Mouse (Mus musculus) ZHBTc4 (cell line): ENCODE measurements around the gene Xlr4c.
"Not testable (repeated sequence)": the region's sequence is repeated elsewhere in the genome, so short reads cannot be mapped to it uniquely, and the experiment has no call there.

Experiments used
- DNase-seq: peaks from one replicate; pipeline ENCODE4 v3.0.0-alpha.2; 2011; ENCODE audit warnings: low read depth, low spot score

Gene Xlr4c

GRCm38 (mm10) chrX:73242821-73243325 is at the start of gene Xlr4c:
Gene Xlr4c, minus strand, starts transcription at chrX:73243130.
- not testable (repeated sequence) for DNase-seq

DNA sequence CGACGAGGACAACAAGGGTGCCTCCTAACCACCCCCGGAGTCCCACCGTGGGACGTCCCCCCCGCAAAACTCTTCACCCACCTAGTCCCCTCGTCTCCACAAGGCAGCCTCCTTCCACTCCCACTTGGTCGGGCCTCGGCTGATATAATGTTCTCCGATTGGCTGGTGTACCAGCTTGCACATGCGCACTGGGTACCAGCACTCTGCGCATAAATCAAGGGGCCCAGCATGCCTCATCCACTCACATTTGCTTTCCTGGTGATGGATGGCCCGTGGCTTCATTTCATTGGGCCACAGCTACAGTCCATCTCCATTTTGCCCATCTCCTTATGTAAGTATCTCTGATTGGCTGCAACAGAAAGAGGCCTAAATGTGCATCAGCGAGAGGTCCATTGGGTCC is 22.3 kb upstream of the Xlr4c start, which contains the start of gene Xlr3c:
Gene Xlr3c (minus strand): TSS at position 121 of the 400 bp plus-strand sequence.
- DNase-seq, result not testable (repeated sequence)

DNA sequence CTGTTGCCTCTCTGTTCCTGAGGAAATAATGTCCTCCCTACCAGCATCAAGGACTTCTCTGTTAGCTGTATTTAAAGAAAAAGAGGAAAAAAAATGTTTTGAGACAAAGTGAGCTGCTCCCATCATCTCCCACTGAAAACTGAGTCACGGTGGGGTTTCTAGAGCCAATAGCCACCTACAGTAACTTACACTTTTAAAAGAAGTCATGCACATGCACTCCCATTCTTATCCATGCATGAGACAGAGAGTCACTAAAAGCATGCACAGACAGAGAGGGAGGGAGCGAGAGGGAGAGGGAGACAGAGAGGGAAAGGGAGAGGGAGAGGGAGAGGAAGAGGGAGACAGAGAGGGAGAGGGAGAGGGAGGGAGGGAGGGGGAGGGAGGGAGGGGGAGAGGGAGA is 19.5 kb upstream of the Xlr4c start:
- DNase-seq, result not testable (repeated sequence)

GRCm38 (mm10) chrX:73229288-73229687 is 13.6 kb downstream of the Xlr4c start:
- DNase-seq, result peak; percentile 0

DNA sequence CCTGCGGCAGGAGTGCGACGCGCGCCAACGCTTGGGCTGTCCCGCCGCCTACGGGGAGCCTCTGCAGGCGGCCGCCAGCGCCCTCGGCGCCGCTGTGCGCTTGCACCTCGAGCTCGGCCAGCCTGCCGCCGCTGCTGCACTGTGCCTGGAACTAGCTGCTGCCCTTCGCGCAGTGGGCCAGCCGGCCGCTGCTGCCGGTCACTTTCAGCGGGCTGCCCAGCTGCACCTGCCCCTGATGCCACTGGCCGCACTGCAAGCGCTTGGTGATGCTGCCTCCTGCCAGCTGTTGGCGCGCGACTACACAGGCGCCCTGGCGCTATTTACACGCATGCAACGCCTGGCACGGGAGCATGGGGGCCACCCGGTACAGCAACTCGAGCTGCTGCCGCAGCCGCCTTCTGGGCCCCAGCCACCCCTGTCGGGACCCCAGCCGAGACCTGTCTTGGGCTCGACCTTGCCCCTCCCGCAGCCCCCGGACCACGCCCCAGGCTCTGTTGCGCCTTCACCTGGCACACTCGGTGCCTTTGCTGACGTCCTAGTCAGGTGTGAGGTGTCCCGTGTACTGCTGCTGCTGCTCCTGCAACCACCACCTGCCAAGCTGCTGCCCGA is 14.2 kb downstream of the Xlr4c start:
- peak; percentile 55 for DNase-seq

DNA sequence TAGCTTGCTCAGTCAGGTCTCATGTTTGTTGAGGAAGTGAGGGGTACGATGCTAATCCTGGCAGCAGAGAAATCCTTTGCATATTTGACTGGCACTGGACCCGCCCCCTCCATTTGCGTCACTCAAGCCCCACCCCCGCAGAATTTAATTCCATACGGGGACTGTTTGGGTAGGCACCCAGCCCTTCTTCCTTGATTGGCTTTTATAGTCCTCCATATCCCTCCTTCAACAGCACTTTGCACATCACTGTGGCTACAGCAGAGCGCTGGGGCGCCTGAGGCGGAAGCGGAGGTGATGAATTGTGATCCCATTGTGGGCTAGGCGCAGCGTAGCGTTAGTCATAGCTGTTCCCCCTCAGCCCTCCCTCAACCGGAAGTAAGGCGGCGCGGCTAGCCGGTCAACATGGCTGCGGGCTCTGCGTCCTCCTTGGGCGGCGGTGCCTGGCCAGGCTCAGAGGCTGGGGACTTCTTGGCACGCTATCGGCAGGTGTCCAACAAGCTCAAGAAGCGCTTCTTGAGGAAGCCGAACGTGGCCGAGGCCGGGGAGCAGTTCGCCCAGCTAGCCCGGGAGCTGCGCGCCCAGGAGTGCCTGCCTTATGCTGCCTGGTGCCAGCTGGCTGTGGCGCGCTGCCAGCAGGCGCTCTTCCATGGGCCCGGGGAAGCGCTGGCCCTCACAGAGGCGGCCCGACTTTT is 14.9 kb downstream of the Xlr4c start, which contains the start of gene F8a:
Gene F8a (plus strand): TSS at position 378 of the 692 bp plus-strand sequence.
- DNase-seq, result peak; percentile 84

DNA sequence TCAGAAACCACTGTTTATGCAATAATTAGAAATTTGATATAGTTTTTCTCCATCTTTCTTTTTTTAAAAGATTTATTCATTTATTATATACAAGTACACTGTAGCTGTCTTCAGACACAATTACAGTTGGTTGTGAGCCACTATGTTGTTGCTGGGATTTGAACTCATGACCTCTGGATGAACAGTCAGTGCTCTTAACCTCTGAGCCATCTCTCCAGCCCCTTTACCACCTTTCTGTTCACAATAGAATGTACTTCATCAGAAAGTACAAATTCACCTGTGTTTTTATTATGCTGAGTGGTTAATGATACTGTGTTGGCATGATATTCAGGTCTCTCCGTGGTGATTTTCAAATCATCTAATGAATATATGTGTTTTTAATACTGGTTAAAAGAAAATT is 17.6 kb downstream of the Xlr4c start:
- no peak for DNase-seq

- not testable (repeated sequence) for DNase-seq
Measured at GRCm38 (mm10) chrX:73213819-73214564, 28.9 kb downstream of the Xlr4c start, which contains the start of gene Xlr4b. Gene Xlr4b, plus strand, starts transcription at chrX:73214333.

DNA sequence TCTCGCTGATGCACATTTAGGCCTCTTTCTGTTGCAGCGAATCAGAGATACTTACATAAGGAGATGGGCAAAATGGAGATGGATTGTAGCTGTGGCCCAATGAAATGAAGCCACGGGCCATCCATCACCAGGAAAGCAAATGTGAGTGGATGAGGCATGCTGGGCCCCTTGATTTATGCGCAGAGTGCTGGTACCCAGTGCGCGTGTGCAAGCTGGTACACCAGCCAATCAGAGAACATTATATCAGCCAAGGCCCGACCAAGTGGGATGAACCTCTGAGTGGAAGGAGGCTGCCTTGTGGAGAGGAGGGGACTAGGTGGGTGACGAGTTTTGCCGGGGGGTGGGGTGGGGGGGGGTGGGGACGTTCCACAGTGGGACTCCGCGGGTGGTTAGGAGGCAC is 51.0 kb downstream of the Xlr4c start, which contains the start of gene Xlr3b:
Gene Xlr3b (plus strand): TSS at position 274 of the 400 bp plus-strand sequence.
- peak; percentile 5 for DNase-seq
